Mouse (Mus musculus) megakaryocyte, embryonic 14.5 days (primary cell): Measurements from ENCODE around the gene Asb18.

Source experiments
- FLI1 ChIP-seq: IDR thresholded peaks from 2 replicates; pipeline ENCODE4 v1.6.1; 2012; ENCODE audit warnings: low read length, inconsistent platforms, mixed read lengths
- GATA1 ChIP-seq: IDR thresholded peaks from 3 replicates; pipeline ENCODE4 v1.6.1; 2012; ENCODE audit warnings: mixed read lengths, low read length, inconsistent platforms, borderline replicate concordance

DNA sequence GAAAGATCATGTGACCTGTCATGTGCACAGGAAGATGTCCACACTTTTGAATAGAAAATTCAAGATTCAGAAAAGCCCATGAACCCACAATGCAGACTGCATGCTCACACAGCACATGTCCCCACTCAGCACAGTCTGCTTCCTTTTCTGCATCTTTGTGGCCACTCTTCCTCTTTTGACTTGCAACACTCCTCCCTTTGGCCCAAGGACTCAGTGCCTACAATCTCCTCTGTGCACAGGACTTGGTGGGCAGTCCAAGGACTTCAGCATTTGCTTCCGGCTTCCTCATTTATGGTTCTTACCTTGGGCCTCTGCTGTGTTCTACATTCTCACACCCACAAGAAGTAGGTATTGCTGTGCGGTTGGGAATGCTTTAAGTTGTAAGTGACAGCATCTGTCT, 112.2 kb downstream of the Asb18 start:
- TF ChIP-seq FLI1 (no peak), GATA1 (no peak)
